Mouse (Mus musculus): ENCODE measurements around the gene Bcan. TPM values are rescaled to one million over a fixed set of nuclear protein-coding genes. Genes with fewer than 3 reads are reported as not detected.

Gene Bcan
- polyA plus RNA-seq, 1 experiment from 2014 or later, result 139 TPM

Other genes with a start within 250 kb of the Bcan start
- gene Ntrk1, start 205.1 kb downstream of the Bcan start, polyA plus RNA-seq (2015; fragmentation: Nextera tagmentation; extraction: Ambion mirVana), result 41.2 and 50.1 TPM in 2 replicates
- 1.1 and 2.0 TPM in 2 replicates for gene Insrr, start 203.3 kb downstream of the Bcan start, polyA plus RNA-seq (2015; fragmentation: Nextera tagmentation; extraction: Ambion mirVana)
- 9.1 and 13.4 TPM in 2 replicates for gene Pear1, start 175.9 kb downstream of the Bcan start, polyA plus RNA-seq (2015; fragmentation: Nextera tagmentation; extraction: Ambion mirVana)
- 5.0 TPM in 1 of 2 replicates, not detected in the other for gene Sh2d2a, start 153.5 kb downstream of the Bcan start, polyA plus RNA-seq (2015; fragmentation: Nextera tagmentation; extraction: Ambion mirVana)
- gene Prcc, start 114.6 kb downstream of the Bcan start, polyA plus RNA-seq (2015; fragmentation: Nextera tagmentation; extraction: Ambion mirVana), result 16.2 and 17.5 TPM in 2 replicates
- 137 and 160 TPM in 2 replicates for gene Hdgf, start 93.9 kb downstream of the Bcan start, polyA plus RNA-seq (2015; fragmentation: Nextera tagmentation; extraction: Ambion mirVana)
- gene Mrpl24, start 80.7 kb downstream of the Bcan start, polyA plus RNA-seq (2015; fragmentation: Nextera tagmentation; extraction: Ambion mirVana), result 51.0 and 59.5 TPM in 2 replicates
- 21.6 and 31.7 TPM in 2 replicates for gene Isg20l2, start 69.9 kb downstream of the Bcan start, polyA plus RNA-seq (2015; fragmentation: Nextera tagmentation; extraction: Ambion mirVana)
- gene Rrnad1, start 69.5 kb downstream of the Bcan start, polyA plus RNA-seq (2015; fragmentation: Nextera tagmentation; extraction: Ambion mirVana), result 19.3 and 19.7 TPM in 2 replicates
- 81.1 and 86.0 TPM in 2 replicates for gene Crabp2, start 51.6 kb downstream of the Bcan start, polyA plus RNA-seq (2015; fragmentation: Nextera tagmentation; extraction: Ambion mirVana)
- gene Nes, start 29.2 kb downstream of the Bcan start, polyA plus RNA-seq (2015; fragmentation: Nextera tagmentation; extraction: Ambion mirVana), result 22.5 and 22.8 TPM in 2 replicates
- 0.34 and 0.90 TPM in 2 replicates for gene Hapln2, start 27.4 kb upstream of the Bcan start, polyA plus RNA-seq (2015; fragmentation: Nextera tagmentation; extraction: Ambion mirVana)
- 36.6 and 42.6 TPM in 2 replicates for gene Gpatch4, start 42.9 kb upstream of the Bcan start, polyA plus RNA-seq (2015; fragmentation: Nextera tagmentation; extraction: Ambion mirVana)
- 155 and 159 TPM in 2 replicates for gene Naxe, start 58.3 kb upstream of the Bcan start, polyA plus RNA-seq (2015; fragmentation: Nextera tagmentation; extraction: Ambion mirVana)
- gene Ttc24, start 78.1 kb upstream of the Bcan start, polyA plus RNA-seq (2015; fragmentation: Nextera tagmentation; extraction: Ambion mirVana), result 0.38 TPM in 1 of 2 replicates, not detected in the other
- gene Iqgap3, start 81.7 kb upstream of the Bcan start, polyA plus RNA-seq (2015; fragmentation: Nextera tagmentation; extraction: Ambion mirVana), result 2.8 and 4.9 TPM in 2 replicates
- 14.3 and 20.3 TPM in 2 replicates for gene Mef2d, start 142.1 kb upstream of the Bcan start, polyA plus RNA-seq (2015; fragmentation: Nextera tagmentation; extraction: Ambion mirVana)

Data from neural tube, embryonic 15.5 days (tissue).